Mouse (Mus musculus): ENCODE measurements around the gene Specc1. TPM values are rescaled to one million over a fixed set of nuclear protein-coding genes. Genes with fewer than 3 reads are reported as not detected.

The Specc1 gene
- polyA plus RNA-seq, 1 experiment from 2014 or later = 11.1 TPM

Other genes with a start within 250 kb of the Specc1 start
- 0.08 TPM in 1 of 2 replicates, not detected in the other for gene Slc5a10, start 235.9 kb upstream of the Specc1 start, polyA plus RNA-seq (2015; fragmentation: Nextera tagmentation; extraction: Ambion mirVana)
- 14.2 and 15.8 TPM in 2 replicates for gene Prpsap2, start 194.7 kb upstream of the Specc1 start, polyA plus RNA-seq (2015; fragmentation: Nextera tagmentation; extraction: Ambion mirVana)
- 10.4 and 13.0 TPM in 2 replicates for gene Ulk2, start 101.7 kb upstream of the Specc1 start, polyA plus RNA-seq (2015; fragmentation: Nextera tagmentation; extraction: Ambion mirVana)
- 12.6 and 13.7 TPM in 2 replicates for gene Akap10, start 26.5 kb upstream of the Specc1 start, polyA plus RNA-seq (2015; fragmentation: Nextera tagmentation; extraction: Ambion mirVana)